Mouse (Mus musculus): Measurements from ENCODE around the gene Odf3.

Gene Odf3

DNA sequence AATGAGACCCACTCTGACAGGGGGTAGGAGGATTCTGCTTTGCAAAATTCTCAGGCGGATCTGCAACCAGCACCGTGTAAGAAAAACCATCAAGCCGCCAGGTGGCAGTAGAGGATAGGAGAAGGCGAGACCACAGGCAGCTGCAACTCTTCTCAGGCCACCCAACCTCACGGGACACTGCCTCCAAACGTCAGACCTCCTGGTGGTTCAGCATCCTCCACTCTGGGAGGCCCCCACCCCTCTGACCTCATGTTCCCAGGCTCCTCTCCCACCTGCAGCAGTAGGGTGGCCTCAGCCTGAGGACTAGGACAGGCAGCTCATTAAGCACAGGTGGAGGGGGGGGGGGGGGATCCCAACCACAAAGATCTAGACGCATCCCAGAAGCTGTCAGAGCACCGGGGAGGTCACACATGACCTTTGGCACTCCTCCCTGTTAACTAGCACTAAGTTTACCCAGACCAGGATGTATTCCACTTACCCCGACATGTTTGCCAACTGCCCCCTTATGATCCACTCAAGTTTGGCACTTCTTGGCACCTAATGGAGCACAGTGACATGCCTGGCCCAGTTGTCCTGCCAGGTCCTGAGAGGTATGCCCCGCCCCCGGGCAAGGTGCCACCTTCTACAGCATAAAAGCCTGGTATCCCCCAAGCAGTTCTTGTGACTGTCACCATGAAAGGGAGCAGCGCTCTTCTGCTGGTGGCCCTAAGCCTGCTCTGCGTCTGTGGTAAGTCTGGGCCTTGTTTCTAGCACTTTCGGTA lies 2.5 kb upstream of the Odf3 start, which contains the start of gene Scgb1c1:
Gene Scgb1c1 (plus strand): TSS at position 643 of the 761 bp plus-strand sequence.
- DNase-seq (ENCODE audit: low spot score), result peak; percentile 56

DNA sequence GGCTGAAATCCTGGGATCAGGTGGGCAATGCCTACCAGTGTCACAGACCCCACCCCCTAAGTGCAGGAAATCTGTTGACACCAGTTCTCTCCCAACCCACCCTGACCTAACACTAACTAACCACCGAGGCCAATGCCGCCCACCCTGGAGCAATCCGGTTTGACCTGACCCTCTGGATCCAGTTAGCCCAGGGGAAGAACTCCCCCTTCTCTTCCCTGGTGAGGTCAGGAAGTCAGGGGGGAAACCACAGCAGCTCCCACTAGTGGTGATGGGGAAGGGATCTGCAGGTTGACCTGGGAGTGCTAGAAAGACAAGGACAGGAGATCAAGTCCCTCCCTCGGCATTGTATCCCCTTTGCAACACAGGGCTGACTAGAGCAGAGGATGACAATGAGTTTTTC lies 1.9 kb upstream of the Odf3 start:
- DNase-seq (ENCODE audit: low spot score), result no peak

- no peak for DNase-seq (ENCODE audit: low spot score)
These were observed 929 bp upstream of the Odf3 start for GRCm38 (mm10) chr7:140846676-140847075.

GRCm38 (mm10) chr7:140848591-140848990 lies 986 bp downstream of the Odf3 start:
- no peak for DNase-seq (ENCODE audit: low spot score)

- no peak for DNase-seq (ENCODE audit: low spot score)
These were observed 4.3 kb downstream of the Odf3 start for GRCm38 (mm10) chr7:140851916-140852315.

DNA sequence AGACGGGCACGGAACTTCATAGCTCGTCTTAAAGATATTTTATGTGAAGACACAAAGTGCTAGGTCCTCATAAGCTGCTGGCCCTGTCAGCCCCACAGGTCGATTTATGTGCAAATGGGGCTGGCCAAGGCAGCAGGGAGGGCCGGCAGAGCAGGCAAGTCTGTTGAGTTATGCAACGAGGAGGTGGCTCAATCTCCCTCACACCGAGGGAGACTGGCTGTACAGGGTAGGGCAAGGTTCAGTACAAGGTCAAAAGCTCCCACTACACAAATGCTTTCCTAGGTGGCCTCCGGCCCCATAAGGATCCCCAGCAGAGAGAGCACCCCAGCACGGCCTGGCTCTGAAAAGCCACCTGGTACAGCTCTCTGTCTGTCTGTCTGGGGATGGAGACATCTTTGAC lies 5.8 kb downstream of the Odf3 start:
- no peak for DNase-seq (ENCODE audit: low spot score)

GRCm38 (mm10) chr7:140854483-140854882 lies 6.9 kb downstream of the Odf3 start:
- DNase-seq (ENCODE audit: low spot score), result no peak

- no peak for DNase-seq (ENCODE audit: low spot score)
These were observed 7.6 kb downstream of the Odf3 start for GRCm38 (mm10) chr7:140855181-140855580.

DNA sequence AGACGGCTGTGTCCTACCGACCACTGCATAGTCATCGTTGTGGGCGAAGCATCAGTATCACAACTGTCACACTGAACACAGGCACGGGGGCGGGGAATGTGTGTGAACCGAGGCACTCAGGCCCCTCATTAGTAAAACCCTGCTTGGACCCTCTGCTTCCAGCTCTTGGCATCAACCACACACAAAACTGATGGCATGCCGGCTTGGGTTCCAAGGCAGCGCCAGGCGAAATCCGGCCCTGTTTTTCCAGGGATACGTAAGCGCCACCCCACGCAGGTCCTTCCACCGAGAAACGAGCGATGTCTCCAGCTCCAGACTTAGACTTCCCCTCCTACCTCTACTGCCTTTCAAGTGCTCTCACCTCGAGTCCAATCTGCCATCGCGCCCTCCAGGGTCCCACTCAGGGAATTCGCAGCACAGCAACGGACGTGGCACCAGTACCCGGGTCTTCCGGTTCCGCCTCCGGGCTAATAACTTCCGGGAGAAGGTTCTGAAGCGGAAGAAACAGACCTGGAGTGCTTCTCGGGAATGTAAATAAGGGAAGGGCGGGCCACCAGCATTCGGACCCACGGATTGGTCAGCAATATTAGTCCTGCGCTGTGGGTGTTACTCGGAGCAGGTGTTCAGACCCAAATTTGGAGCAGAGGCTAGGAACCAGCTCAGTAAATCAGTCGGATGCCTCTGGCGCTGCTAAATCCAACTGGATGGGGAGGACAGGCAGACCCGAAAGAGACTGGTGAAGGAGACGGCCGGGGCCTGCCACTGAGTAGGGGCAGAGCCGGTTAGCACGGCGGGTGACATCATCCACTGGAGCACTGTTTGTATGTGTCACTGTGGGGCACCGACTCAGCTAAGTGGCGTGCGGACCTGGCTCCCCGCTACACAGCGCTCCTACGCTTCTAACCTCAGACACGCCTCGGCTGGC lies 8.5 kb downstream of the Odf3 start, which contains the start of gene Gm45785:
Gene Gm45785 (minus strand): TSS at position 472 of the 925 bp plus-strand sequence.
- DNase-seq (ENCODE audit: low spot score), result peak; percentile 86

DNA sequence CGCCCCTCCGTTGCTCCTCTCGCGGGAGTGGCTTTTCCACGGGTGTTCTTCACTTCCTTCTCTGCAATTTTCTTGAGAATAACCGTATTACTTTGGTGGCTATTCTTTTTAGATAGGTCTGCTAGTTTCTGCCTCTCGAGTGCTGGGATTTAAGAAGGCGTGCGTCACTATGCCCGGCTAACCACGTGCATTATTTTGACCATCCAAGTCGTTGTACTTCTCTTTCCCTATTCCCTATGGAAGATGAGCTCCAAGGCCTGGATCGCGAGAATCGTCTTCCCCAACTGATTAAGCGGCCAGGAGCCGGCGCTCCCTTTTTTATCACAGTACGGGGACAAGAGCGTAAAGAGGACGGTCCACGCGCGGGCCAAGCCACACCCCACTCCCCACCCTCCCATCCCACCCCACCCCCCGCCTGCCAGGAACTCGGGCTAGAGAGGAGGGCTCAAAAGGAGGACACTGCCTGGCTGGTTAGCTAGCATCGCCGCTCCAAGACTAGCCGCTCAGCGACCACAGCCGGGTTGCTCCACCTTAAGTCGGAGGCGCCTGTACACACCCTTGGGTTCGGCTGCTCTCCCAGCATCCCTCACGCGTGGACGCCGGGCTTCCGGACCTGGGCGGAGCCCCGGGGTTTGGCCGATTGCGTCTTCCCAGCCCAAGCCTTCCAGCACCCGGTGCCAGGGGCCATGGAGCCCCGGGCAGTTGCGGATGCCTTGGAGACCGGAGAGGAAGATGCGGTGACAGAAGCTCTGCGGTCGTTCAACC lies 9.4 kb downstream of the Odf3 start, which contains the start of gene Ric8a:
Gene Ric8a (plus strand): TSS at position 173 of the 765 bp plus-strand sequence.
- peak; percentile 85 for DNase-seq (ENCODE audit: low spot score)

- DNase-seq (ENCODE audit: low spot score), result no peak
These were observed 10.2 kb downstream of the Odf3 start, which contains the start of gene Bet1l for GRCm38 (mm10) chr7:140857550-140858505. Gene Bet1l, minus strand, starts transcription at chr7:140857577.

DNA sequence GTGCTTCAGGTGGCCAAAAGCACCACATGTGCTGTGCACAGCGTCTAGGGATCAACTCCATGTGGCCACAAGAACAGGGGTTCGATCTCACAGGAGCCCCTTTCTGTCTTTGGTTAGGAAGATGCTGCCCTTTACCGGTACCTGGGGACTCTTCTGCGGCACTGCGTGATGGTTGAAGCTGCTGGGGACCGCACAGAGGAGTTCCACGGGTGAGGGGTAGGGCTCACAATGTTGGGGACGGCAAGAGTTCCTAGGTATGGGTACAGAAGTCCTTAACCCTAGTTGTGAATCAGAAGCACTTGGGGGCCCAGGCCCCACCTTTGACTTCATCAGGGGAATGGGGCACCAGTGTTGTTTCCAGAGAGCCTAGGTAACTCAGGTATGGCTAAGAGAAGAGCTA lies 11.1 kb downstream of the Odf3 start:
- no peak for DNase-seq (ENCODE audit: low spot score)

DNA sequence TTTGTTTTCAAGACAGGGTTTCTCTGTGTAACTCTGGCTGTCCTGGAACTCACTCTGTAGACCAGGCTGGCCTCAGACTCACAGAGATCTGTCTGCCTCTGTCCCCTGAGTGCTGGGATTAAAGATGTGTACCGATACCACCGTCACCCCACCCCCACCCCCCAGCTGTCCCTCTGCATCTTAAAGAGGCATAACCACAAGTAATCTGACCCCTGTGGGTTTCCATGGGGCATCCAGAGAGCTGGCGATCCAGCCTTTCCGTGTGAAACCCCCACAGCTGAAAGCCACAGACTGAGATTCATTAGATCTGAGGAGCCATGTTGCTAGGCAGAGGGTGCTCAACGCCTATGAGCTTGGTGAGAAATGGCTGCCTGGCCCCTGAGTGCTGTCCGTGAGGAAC lies 12.4 kb downstream of the Odf3 start:
- no peak for DNase-seq (ENCODE audit: low spot score)

GRCm38 (mm10) chr7:140860728-140861127 lies 13.1 kb downstream of the Odf3 start:
- no peak for DNase-seq (ENCODE audit: low spot score)

GRCm38 (mm10) chr7:140864761-140865160 lies 17.2 kb downstream of the Odf3 start:
- DNase-seq (ENCODE audit: low spot score), result no peak

GRCm38 (mm10) chr7:140874224-140874623 lies 26.6 kb downstream of the Odf3 start:
- no peak for DNase-seq (ENCODE audit: low spot score)

DNA sequence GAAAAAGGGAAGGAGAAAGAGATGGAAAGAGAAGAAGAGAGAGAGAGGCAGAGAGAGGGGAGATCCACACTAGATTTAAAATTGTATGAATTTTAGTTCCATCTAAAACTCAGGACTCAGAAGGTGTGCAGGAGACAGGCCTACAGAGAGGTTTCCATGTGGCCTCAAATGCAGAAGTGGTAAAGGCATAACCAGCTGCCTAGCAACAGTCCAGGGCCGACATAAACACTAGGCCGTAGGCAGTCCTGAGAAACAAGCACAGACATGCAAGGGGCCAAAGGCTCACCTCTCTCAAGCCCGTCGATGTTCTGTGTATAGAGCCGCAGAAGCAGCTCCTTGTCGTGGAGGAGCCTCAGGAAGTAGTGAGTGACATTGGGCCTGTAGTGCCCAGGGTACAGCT lies 29.8 kb downstream of the Odf3 start:
- DNase-seq (ENCODE audit: low spot score), result no peak

DNA sequence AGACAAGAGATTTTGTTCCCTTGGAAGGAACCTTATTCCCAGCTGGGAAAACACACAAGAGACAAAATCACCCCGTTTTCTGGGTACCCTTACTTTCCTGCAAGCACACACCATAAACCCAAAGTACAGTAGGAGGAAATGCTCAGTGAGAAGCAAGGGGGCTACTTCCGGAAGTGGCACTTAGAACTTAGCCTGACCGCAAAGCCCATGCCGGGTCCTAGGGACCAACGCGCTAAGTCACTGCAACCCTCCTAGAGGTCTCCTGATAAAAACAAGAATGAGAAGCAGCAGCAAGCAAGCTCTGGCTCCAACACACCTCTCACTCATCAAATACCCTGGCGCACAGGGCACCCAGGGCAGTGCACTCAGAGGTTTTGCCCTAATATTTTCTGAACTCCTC lies 31.8 kb downstream of the Odf3 start:
- no peak for DNase-seq (ENCODE audit: low spot score)

- no peak for DNase-seq (ENCODE audit: low spot score)
These were observed 32.8 kb downstream of the Odf3 start for GRCm38 (mm10) chr7:140880419-140880818.

DNA sequence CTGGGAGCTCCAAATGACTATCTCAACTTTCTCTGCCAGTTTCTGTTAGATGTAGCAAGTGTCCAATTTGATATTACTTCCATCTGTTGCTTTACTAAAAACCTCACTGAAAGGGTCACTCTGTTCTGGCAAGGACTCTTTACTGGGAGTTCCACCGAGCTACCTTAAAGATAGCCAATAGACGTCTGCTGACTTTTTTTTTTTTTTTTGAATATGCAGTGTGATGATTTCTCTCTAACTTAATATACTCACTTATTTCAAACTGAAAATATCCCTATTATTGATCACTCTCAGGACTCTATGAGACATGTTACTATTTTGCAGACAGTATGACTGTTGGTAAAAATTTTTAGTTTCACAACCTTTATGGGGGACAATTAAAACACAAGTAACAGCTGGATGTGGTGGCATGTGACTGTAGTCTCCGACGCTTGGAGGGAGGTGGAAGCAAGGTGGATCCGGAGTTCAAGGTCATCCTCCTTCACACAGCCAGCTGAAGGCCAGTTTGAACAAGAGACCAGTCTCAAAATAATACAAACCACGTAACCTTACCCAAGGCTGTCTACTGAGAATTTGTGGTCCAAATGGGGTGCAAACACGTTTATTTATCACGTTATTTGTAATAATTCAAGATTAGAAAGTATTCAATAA lies 33.4 kb downstream of the Odf3 start:
- no peak for DNase-seq (ENCODE audit: low spot score)
